Mouse (Mus musculus) E14TG2a.4 (cell line): Measurements from ENCODE around the gene Cadm1.

Experiments used
- CTCF ChIP-seq: conservative IDR thresholded peaks from 2 replicates; pipeline ENCODE4 v1.5.1; 2014; ENCODE audit warnings: low read length
- POU5F1 ChIP-seq: IDR thresholded peaks from 2 replicates; pipeline ENCODE4 v1.6.1; 2014; ENCODE audit warnings: low read length, borderline replicate concordance

DNA sequence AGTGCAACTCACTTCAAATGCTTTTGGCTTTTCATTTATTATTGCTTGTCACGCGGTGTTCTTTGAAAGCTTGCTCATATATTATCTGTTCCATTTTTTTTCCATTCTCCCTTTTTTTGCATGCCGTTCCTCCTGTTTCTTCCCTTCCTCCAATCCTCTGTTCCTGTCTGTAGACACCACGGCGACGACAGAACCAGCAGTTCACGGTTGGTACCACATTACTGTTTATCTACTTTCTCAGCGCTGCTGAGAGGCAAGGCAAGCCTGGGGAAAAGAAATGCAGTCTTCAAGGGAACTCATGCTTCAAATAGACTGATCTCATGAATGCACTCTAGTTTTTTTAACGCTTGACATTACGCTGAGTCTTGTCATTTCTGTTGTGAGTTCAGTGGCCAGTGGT, 299.2 kb downstream of the Cadm1 start:
- no peak for TF ChIP-seq CTCF
- no peak for TF ChIP-seq POU5F1
